Mouse (Mus musculus): Measurements from ENCODE around the gene Rbl1. TPM values are rescaled to one million over a fixed set of nuclear protein-coding genes. Genes with fewer than 3 reads are reported as not detected.

The Rbl1 gene
- total RNA-seq, 2 experiments from 2014 or later, result 8.7 to 9.2 TPM

GRCm38 (mm10) chr2:157135014-157135413 lies 69.3 kb downstream of the Rbl1 start, which contains the start of gene Samhd1:
Gene Samhd1 (minus strand): TSS chr2:157135265.
- DNase-seq, result peak; percentile 96
- intact Hi-C loops (cut with DNase I), result no loop called here

GRCm38 (mm10) chr2:157134479-157134931 lies 69.8 kb downstream of the Rbl1 start:
- DNase-seq, result no peak

GRCm38 (mm10) chr2:157133769-157134478 lies 70.4 kb downstream of the Rbl1 start:
- DNase-seq, result no peak
- intact Hi-C loops (cut with DNase I), result no loop called here

More at GRCm38 (mm10) chr2:157134479-157134931, 69.8 kb downstream of the Rbl1 start:
- intact Hi-C loops (cut with DNase I), result no loop called here

DNA sequence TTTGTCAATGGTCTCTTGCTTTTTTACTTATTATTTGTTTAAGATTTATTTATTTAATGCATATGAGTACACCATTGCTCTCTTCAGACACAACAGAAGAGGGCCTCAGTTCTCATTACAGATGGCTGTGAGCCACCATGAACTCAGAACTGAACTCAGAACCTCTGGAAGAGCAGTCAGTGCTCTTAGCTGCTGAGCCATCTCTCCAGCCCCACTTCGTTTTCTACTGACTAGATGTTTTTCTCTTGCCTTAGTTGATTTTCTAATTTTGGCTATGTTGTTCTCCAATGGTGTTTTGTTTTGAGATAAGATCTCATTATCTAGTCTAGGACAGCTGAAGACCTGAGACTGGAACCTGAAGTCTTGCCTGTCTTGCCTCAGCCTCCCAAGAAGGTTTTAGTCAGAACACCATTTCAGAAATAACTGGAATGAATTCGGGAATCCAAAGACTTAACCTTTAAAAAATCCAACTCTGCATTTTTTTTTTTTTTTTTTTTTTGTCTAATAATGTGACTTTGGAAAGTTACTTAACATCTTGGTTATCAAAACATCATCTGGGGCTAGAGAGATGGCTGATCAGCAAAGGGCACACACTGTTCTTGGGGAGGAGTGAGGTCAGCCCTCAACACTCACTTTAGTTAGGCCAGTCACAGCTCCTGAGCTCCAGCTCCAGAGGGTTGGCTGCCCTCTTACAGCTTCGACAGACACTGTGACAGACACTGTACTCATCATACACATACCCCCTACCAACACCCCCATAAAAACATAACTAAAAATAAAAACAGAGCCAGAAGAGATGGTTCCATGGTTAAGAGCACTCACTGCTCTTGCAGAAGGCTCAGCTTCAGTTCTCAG lies 71.4 kb downstream of the Rbl1 start:
- intact Hi-C loops (cut with DNase I), result no loop called here
- DNase-seq, result no peak

DNA sequence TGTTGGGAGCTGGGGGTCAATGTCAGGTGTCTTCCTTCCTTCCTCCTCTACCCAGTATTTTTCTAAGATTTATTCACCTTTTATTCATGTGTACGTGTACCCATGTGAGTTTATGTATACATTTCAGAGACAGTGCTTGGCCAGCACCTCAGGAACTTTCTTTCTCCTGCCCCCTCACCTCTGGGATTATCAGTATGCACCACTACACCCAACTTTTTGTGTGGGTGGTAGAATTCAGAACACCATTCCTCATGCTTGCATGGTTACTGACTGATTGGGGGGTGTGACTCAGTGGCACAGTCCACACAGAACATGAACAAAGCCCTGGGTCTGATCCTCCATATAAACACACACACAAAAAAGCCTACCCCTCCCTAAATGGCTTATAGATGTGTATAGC lies 72.2 kb downstream of the Rbl1 start:
- intact Hi-C loops (cut with DNase I), result no loop called here
- DNase-seq, result no peak

DNA sequence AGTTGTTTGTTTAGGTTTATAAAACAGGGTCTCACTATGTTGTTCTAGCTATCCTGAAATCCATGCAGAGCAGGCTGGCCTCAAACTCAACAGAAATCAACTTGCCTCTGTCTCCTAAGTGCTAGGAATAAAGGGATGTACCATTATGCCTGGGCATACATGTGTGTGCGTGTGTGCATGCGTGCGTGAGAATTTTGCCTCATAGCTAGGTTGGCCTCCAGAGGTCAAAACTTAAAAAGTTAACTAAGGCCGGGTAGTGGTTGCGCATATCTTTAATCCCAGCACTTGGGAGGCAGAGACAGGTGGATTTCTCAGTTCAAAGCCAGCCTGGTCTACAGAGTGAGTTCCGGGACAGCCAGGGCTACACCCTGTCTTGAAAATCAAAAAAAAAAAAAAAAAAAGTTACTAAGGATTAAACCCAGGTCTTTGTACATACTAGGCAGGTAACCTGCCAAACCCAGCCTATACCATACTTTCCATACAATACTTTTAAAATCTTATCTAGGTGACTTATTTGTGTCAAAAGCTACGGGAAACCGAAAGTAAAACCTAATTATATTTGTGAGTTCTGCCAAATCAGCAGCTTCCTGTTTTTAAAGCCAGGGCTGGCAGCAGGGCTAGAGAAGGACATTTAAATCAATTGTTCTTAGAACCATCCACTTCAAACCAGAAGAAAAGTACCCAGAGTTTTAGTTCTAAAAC lies 73.4 kb downstream of the Rbl1 start:
- DNase-seq, result peak; percentile 35 to 45
- intact Hi-C loops (cut with DNase I), result no loop called here

GRCm38 (mm10) chr2:157129601-157130164 lies 74.7 kb downstream of the Rbl1 start:
- intact Hi-C loops (cut with DNase I), result no loop called here
- DNase-seq, result peak in 1 of 2 experiments; percentile 12

DNA sequence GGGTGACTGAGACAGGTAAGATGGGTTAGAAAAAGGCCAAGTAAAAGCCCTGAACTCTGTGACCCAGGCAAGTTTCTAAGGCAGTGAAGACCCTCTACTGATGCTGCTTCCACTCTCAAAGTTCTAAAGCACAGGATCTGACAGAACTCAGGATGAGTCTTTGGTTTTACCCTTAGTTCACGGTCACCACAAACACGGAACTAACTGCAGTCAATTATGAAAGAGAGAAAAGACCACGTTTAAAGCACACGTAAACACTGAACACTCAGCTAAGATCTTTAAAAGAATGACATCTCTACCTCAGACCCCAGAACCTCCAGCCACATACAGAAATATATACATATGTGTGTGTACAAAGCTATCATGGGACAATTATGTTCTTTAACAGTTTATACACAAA lies 75.2 kb downstream of the Rbl1 start:
- intact Hi-C loops (cut with DNase I), result no loop called here
- no peak for DNase-seq

DNA sequence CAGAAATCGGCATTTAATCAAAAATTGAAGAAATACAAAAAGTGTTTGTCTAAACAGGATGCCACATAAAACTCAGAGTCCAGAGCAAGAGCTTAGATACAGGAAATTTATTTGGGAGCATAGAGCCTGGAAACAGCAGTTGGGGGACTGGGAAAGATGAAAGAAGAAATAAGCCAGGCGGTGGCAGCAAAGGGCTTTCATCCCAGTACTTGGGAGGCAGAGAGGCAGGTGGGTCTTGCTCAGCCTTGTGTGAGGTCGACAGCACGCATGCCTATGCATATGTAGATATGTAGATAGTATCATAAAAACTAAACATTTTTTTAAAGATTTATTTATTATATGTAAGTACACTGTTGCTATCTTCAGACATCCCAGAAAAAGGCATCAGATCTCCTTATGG lies 76.3 kb downstream of the Rbl1 start:
- intact Hi-C loops (cut with DNase I), result no loop called here
- DNase-seq, result peak in 1 of 2 experiments; percentile 10

DNA sequence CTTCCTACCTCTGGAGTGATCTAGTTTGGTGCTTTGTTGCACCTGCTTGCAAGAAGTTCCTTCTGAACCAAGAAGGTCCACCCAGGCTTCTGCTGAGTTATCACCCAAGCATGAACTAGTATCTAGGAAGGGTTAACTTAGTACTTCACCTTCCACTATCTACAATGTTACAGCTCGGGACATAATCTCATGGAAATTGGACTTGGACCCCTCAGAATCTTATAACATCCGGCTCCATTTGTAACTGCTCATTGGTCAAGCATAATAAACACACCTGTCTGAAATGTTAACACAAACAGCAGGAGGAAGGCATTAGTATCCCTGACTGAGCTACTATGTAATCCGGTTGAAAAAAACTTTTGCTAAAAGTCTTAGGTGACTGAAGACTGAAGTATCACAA lies 77.0 kb downstream of the Rbl1 start:
- intact Hi-C loops (cut with DNase I), result no loop called here

GRCm38 (mm10) chr2:157125246-157125645 lies 79.1 kb downstream of the Rbl1 start:
- intact Hi-C loops (cut with DNase I), result no loop called here
- no peak for DNase-seq

More for the DNA sequence above, 77.0 kb downstream of the Rbl1 start:
- no peak for DNase-seq

GRCm38 (mm10) chr2:157121766-157122165 lies 82.6 kb downstream of the Rbl1 start:
- no peak for DNase-seq
- intact Hi-C loops (cut with DNase I), result no loop called here

- DNase-seq, result no peak
- intact Hi-C loops (cut with DNase I), result no loop called here
Observed at GRCm38 (mm10) chr2:157119075-157119474, 85.3 kb downstream of the Rbl1 start.

DNA sequence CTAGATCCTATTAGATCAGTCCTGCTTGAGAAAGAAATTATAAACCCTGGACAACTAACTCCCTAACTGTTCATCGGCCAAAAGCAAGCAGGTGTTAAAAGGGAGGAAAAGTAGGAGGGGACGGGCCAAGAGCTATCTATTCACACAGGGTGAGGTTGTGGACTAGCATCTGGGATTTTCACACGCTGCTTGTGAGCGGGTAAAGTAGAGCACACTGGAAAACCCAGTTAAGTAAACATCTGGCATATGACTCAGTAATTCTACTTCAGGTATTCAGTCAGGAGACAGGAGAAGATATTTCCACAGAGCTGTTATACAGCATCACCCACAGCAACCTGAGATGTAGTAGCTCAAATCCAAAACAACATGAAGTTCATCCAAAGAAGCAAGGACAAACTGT lies 85.8 kb downstream of the Rbl1 start:
- intact Hi-C loops (cut with DNase I), result no loop called here
- DNase-seq, result no peak

DNA sequence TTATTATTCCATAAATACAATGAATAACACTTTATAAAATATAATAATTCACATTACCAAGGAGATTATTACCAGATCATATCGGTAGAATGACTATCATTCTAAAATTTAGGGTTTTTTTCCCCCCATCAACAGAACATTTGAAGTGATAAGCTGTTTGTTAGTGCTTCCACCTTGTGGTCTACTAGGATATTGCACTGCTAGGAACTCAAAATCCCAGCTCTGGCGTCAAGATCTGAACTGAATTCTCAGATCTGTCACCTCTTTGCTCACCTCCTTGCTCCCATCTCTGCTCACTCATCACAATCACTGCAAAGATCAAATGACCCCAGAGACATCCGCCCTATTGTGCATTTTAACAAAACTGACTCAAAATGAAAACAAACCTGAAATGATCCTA lies 87.4 kb downstream of the Rbl1 start:
- intact Hi-C loops (cut with DNase I), result no loop called here
- DNase-seq, result peak in 1 of 2 experiments; percentile 47

GRCm38 (mm10) chr2:157108236-157108635 lies 96.1 kb downstream of the Rbl1 start:
- intact Hi-C loops (cut with DNase I), result no loop called here
- no peak for DNase-seq

DNA sequence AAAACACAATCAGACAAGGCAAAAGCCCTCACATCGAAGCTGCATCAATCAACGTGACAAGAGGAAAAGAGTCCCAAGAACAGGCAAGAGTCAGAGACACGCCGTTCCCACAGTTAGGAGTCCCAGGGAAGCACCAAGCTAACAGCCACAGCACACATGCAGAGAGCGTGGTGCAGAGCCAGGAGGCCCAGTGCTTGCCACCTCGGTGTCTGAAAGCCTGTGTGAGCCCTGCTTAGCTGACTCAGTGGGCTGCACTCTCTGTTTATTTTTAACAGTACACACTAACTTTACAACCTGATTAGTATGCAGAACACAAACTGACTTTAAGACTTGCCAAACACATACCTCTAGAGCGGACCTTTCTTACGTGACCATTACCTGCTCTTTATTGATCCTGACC lies 99.9 kb downstream of the Rbl1 start:
- intact Hi-C loops (cut with DNase I), result no loop called here
- no peak for DNase-seq

- DNase-seq, result no peak
- intact Hi-C loops (cut with DNase I), result no loop called here
Observed at GRCm38 (mm10) chr2:157102256-157102655, 102.1 kb downstream of the Rbl1 start.

DNA sequence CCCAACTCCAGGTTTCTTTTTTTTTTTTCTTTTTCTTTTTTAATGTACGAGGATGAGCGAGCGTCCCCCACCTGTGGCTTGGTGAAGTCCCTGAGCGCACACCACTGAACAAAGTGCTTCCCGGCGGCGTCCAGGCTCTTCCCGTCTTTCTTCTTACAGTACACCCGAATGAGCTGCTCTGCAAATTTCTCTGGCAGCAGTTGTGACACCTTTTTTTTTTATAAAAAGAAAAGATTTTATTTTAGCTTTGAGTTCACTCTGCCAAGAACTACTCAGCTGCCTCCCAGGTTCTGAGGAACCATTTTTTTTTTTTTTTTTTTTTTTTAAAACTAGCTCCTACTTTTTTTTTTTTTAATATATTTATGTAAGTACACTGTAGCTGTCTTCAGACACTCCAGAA lies 102.7 kb downstream of the Rbl1 start:
- intact Hi-C loops (cut with DNase I), result no loop called here
- DNase-seq, result no peak

- no peak for DNase-seq
- intact Hi-C loops (cut with DNase I), result no loop called here
Observed at GRCm38 (mm10) chr2:157100319-157100605, 104.1 kb downstream of the Rbl1 start.

All from heart, postnatal 10 days (tissue).